Mouse (Mus musculus) embryonic fibroblast, embryonic 13.5 days (primary cell): ENCODE results near the gene Pon3.

Experiments
- CTCF ChIP-seq: IDR thresholded peaks from 2 replicates; pipeline ENCODE4 v1.5.1; 2011; ENCODE audit warnings: mild to moderate bottlenecking, control low read depth, low read length, moderate library complexity, borderline replicate concordance; ENCODE audit not compliant: insufficient read depth
- POLR2A ChIP-seq: IDR thresholded peaks from 2 replicates; pipeline ENCODE4 v1.6.1; 2011; ENCODE audit warnings: low read depth, mild to moderate bottlenecking, control low read depth, low read length, moderate library complexity

- no peak for TF ChIP-seq CTCF
- peak; percentile 35; the same call in 1 of the 2 replicates for TF ChIP-seq POLR2A
These were observed 41.4 kb upstream of the Pon3 start for GRCm38 (mm10) chr6:5297321-5298091.
